Mouse (Mus musculus): ENCODE measurements around the gene Crip1.

GRCm38 (mm10) chr12:113138901-113139864, 6.9 kb upstream of the Crip1 start:
- no peak for TF ChIP-seq CTCF (IDR thresholded peaks at IDR 0.05; ENCODE audit: borderline replicate concordance, insufficient read depth, low read depth, low read length)
- TF ChIP-seq POLR2A (IDR thresholded peaks at IDR 0.05; ENCODE audit: borderline replicate concordance, insufficient read depth, low read length), result no peak
